Mouse (Mus musculus): ENCODE data around the gene Olfr282.
"Not testable (repeated sequence)": the region's sequence is repeated elsewhere in the genome, so short reads cannot be mapped to it uniquely, and the experiment has no call there.

DNA sequence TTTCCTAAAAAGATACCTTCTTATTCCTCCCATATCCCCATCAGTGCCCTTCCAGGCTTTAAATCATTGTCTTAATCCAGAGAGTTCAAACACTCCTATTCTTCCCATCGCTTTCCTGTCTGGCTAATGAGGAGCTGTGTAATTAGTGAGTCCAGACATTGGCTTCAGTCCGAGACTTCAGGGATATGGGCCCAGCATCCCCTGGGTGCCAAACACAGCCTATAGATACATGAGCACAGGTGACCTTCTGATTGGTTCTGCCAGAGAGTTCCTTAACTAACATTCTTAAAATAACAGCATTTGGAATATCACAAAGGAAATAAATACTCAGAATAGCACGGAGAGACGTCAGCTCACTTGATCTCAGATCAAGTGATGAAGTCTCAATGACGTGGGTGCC is at the start of gene Olfr282:
- TF ChIP-seq EP300, CTCF (IDR thresholded peaks at IDR 0.05): not testable (repeated sequence)
